Mouse (Mus musculus) ES-CJ7 (cell line): Measurements from ENCODE around the gene Mpzl1.
A peak's percentile ranks its signal among the peaks of the same experiment; 100 is the strongest.

ENCODE experiments used
- DNase-seq: peaks from one replicate; pipeline ENCODE4 v3.0.0; 2011; ENCODE audit warnings: low read depth, low spot score

Gene Mpzl1

GRCm38 (mm10) chr1:165655482-165655881 is 21.1 kb upstream of the Mpzl1 start:
- DNase-seq = no peak

GRCm38 (mm10) chr1:165655022-165655421 is 20.7 kb upstream of the Mpzl1 start:
- peak; percentile 65 for DNase-seq

GRCm38 (mm10) chr1:165653126-165653885 is 19.0 kb upstream of the Mpzl1 start:
- peak; percentile 62 for DNase-seq

GRCm38 (mm10) chr1:165652507-165652906 is 18.2 kb upstream of the Mpzl1 start:
- peak; percentile 31 for DNase-seq

GRCm38 (mm10) chr1:165651158-165651557 is 16.8 kb upstream of the Mpzl1 start:
- DNase-seq = no peak

GRCm38 (mm10) chr1:165645102-165645501 is 10.8 kb upstream of the Mpzl1 start:
- peak; percentile 55 for DNase-seq

GRCm38 (mm10) chr1:165643735-165644134 is 9.4 kb upstream of the Mpzl1 start:
- no peak for DNase-seq

GRCm38 (mm10) chr1:165642780-165643311 is 8.5 kb upstream of the Mpzl1 start:
- DNase-seq = no peak

- peak; percentile 86 for DNase-seq
Measured at GRCm38 (mm10) chr1:165641786-165642771, 7.7 kb upstream of the Mpzl1 start.

- DNase-seq = peak; percentile 81
Measured at GRCm38 (mm10) chr1:165641271-165641771, 7.0 kb upstream of the Mpzl1 start.

GRCm38 (mm10) chr1:165636289-165636688 is 2.0 kb upstream of the Mpzl1 start:
- no peak for DNase-seq

- DNase-seq = no peak
Measured at GRCm38 (mm10) chr1:165635055-165635897, 938 bp upstream of the Mpzl1 start.

GRCm38 (mm10) chr1:165633345-165633744 is 993 bp downstream of the Mpzl1 start:
- DNase-seq = no peak

- no peak for DNase-seq
Measured at GRCm38 (mm10) chr1:165631136-165631535, 3.2 kb downstream of the Mpzl1 start.

- DNase-seq = no peak
Measured at GRCm38 (mm10) chr1:165629975-165630374, 4.4 kb downstream of the Mpzl1 start.

GRCm38 (mm10) chr1:165628603-165629002 is 5.7 kb downstream of the Mpzl1 start:
- no peak for DNase-seq

GRCm38 (mm10) chr1:165625896-165626295 is 8.4 kb downstream of the Mpzl1 start:
- no peak for DNase-seq

GRCm38 (mm10) chr1:165625058-165625457 is 9.3 kb downstream of the Mpzl1 start:
- DNase-seq = no peak

GRCm38 (mm10) chr1:165618201-165618624 is 16.1 kb downstream of the Mpzl1 start:
- peak; percentile 50 for DNase-seq

- DNase-seq = no peak
Measured at GRCm38 (mm10) chr1:165617166-165617891, 17.0 kb downstream of the Mpzl1 start.
